Mouse (Mus musculus): ENCODE data around the gene Shank2.

Gene Shank2

DNA sequence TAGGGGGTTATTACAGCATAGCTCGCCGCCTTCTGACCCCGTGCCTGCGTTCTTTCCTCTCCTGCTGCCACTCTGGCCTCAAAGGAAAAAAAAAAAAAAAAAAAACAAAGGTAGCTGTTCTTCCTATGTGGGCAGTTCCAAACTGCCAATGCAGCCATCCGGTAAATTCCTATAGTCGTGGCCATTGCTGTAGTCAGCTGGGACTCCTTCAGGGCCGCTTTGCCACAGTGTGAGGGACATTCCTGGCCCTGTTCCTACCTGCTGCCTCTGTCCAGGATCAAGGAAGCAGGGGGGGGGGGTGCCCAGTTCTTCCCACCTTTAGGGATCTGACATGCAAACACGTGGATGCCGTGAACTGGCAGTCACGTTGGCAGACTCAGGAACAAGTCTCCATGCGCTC, 29.1 kb downstream of the Shank2 start:
- DNase-seq (ENCODE audit: low read depth, low spot score): no peak

DNA sequence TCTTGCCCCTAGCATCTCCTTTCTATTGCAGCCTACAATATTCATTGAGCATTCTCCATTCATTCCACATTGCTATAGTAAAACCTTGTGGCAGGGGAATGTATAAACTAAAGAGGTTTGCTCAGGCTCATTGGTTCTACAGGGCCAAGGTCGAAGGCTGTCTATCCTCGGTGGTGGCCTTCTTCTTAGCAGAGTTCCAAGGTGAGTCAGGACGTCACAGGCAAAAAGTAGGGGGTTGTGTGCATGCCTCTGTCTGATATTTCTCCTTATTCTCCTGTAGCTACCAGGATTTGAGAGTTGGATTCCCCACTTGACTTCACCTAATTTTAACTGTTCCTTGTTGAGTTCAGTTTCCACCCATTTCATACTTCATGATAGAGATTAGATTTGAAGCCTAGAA, 29.9 kb downstream of the Shank2 start:
- no peak for DNase-seq (ENCODE audit: low read depth, low spot score)

DNA sequence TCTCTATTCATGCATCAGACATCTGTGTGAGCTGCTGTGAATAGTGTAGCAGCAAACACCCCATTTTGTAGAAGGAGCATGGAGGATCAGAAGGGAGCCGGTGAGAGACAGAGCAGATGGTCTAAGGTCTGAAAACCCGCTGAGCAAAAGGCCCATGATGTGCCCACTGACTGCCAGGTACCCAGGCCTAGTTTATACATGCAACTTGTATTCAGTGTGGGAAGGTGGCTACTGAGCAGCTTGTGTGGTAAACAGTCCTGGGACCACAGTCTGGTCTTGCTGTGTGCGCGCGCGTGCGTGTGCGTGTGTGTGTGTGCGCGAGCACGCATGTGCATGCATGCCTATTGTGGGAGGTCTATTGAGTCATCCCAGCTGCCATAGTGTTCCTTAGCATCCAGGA, 35.8 kb downstream of the Shank2 start:
- no peak for DNase-seq (ENCODE audit: low read depth, low spot score)

DNA sequence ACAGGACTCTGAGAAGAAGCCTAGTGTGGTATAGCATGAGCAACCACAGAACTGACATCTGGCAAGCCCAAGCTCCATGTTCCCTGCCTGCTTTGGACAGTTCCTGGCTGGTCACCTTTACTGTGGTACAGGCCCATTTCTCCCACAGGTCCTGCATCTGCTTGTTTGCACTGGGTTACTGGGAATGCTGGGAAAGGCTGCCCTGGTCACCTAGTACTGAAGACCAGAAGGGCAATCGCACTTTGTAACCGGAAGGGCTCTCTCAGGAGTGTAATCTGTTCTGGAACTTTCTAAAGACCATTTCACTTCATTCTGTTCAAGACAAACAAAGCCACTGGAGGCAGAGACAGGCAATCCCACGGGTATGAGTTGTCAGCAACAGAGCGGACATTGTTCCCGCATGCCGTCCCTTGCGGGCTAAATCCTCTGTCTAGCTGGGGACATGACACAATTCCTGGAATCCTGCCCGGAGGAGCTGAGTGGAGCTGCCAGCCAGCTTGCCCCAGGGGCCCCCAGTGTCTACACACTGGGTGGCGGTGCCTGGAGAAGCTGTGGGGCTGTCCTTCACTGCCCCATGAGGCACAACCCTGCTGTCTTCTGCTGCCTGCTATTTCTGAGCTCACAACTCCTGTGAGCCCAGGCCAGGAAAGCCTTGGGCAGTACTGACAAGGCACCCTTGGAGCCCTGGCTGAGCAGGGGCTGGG, 36.4 kb downstream of the Shank2 start:
- no peak for DNase-seq (ENCODE audit: low read depth, low spot score)

DNA sequence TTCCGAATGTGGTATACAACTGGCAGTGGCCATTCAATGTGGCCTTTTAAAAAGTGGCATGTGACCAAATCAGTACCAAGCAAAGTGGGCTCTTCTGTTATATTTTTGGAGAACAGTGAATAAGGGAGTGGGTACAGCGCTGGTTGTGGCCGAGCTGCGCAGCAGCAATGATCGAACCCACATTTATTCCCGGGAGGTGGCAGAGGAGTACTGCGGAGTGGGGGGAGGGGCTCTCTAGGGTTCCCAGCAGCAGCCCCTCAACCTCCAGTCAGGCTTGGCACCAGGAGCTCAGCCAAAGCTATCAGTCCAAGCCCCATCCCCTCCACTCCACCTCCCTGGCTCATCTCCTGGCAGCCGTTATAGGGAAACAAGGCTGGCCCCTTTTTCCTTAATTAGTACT, 37.0 kb downstream of the Shank2 start:
- DNase-seq (ENCODE audit: low read depth, low spot score): no peak

DNA sequence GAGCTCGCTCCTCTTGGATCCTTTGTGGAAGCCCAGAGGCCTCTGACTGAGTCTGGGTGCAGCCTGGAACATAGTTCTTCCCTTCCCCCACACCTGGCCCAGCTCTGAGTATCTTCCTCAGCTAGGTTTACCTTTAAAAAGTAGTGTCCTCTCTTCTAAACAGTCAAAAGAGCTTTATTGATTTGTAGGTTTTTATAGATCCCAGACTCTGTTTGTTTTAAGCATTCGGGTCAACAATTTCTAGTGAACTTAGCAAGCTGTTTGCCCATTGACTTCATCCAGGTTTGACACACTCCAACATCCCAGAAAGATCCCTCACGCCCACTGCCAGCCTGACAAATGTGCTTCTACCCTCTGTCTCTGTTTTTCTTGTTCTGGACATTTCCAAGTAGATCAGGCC, 38.6 kb downstream of the Shank2 start:
- no peak for DNase-seq (ENCODE audit: low read depth, low spot score)

DNA sequence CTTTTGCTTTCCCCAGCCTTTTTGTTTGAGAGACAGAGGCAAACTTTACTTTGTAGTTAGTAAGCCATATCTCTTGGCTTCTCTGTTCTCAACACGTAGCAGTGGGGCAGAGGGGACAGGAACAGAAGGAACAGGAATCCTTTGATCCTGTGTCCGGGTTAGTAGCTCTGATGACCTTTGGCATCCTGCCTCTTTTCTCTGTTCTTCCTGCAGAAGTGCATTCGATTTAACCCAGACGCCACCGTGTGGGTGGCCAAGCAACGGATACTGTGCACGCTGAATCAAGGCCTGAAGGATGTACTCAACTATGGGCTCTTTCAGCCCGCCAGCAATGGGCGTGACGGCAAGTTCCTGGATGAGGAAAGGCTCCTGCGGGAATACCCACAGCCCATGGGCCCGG, 50.3 kb downstream of the Shank2 start:
- DNase-seq (ENCODE audit: low read depth, low spot score): no peak

DNA sequence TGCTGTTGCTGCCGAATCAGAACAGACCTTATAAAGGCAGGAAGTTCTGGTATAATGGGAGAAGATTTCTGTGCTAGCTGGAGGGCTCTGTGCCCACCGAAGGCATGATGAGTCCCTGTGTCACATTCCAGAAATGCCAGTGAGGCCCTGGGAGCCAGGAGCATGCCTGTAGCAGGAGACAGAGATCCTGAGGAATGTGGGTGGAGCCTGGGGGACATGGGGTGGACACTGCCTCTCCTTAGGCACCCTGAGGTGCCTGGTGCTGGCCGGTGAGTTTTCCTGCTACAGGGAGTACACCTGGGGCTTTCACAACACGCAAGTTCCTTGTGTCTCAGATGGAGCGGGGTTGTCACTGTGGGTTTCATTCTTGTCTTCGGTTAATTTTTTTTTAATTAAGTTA, 53.5 kb downstream of the Shank2 start:
- no peak for DNase-seq (ENCODE audit: low read depth, low spot score)

DNA sequence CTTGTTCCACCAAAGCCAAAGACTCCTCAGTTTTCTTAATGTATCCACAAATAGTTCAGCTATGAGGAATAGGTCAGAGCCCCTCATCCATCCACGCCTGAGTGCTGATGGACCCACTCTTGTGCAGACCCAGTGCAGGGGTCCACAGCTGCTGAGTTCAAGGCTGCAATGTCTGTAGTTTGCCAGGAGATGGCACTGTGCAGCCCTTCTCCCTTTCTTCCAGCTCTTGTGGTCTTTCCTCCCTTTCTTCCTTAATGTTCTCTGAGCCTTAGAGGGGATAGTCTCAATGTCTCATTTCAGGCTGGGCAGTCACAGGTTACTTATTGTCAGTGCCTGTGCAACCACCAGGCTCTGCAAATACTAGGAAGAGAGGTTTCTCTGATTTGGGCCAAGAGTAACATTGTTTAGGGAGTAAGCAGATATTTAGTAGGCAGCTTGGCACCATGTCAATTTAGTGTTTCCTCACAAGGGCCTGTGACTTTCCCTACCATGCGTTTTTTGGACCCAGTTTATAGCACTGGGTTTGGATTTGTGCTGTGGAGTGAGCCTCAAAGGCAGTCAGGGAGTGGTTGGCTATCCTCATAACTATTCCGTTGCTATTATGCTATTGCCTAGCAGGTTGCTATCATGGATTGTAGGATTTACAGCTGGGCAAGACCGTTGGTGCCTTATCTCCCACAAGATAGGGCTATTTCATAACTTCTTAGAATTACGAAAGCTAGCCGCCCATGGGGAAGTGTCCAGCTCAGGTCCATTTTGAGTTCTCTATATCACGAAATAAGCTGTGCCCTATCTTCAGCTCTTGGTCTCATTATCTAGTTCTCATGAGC, 54.2 kb downstream of the Shank2 start:
- DNase-seq (ENCODE audit: low read depth, low spot score): peak; percentile 31

DNA sequence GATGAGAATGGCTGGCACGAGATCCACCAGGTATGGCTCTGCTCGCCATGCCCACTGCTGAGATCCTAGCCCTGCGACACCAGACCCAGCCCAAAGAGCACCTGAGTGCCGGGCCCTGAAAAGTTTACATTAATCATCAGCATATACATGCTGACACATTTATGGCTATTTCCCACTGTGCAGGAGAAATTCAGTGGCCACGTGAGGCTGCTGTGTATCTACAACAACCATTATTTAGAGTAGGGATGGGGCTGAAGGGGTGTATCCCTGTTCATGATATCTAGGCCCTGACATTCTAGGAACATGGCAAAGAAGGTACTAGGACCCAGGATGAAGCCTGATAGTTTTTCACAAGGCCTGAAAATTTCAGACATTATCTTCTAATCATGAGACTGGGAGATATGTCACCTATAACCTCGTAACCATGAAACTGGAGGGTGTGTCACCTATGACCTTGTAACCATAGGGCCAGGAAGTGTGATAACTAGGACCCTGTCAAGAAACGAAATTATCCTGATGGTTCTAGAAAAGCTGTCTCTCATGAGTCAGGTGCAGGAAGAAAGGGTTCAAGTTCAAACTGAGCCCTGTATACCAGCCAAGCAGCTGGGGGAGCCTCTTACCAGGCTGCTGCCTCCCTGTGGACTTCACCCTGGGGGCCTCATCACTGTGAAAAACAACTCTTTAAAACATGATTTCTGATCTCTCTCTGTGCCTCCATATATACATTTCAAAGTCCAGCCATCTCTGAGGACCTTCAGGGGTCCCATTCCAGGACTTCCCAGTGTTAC, 68.6 kb downstream of the Shank2 start:
- DNase-seq (ENCODE audit: low read depth, low spot score): no peak

DNA sequence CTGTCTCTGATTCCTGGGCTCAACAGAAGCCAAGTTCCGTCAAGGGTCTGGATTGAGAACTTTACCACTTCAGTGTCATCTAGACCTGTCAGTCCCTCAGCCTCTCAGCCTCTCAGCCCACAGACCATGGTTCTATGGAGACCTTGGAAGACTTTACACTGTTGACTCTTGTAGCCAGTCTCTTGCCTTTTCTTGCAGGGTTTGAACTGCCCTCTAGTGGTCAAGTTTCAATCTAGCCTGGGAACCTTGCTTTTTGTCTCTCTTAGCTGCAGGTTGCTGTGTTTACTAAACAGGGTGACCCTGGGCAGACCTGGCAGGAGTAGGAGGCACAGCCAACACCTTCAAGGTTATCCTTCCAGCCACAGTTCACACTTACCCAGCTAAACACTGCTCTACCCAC, 70.5 kb downstream of the Shank2 start:
- DNase-seq (ENCODE audit: low read depth, low spot score): peak; percentile 13

DNA sequence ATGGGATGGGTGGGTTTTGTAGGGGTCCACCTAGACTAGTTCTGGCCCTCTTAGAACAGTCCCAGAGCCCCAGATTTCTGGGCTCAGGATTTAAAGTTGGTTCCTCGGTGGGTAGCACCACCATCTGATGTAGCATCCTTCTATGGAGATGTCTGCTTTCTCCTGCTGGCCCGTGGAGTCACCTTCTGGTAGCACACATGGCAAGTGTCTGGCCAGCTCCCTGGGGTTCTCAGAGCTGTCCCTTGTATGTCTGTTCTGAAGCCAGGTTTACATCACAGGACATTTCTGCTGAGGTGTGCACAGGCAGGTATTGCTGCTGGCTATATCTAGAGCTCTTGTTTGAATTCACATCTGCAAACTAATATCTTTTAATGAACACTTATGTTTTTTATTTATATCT, 71.1 kb downstream of the Shank2 start:
- no peak for DNase-seq (ENCODE audit: low read depth, low spot score)

DNA sequence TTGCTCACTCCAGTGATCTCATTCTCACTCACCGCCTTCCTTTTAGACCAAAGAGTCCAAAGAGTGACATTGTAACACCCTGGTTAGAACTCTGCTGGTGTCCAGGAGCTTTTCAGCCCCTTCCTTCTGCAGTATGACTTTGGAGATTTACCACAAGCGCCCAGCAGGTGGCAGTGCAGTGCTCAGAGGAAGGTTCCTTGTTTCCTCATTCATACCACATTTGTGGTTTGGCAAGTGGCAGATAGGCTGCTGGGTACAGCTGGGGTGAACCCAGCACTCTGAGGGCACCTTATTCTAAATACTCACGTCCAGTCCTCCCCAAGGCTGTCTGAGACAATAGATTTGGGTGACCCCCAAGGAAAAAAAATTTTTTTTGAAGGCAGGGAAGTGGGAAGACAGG, 73.0 kb downstream of the Shank2 start:
- peak; percentile 57 for DNase-seq (ENCODE audit: low read depth, low spot score)

DNA sequence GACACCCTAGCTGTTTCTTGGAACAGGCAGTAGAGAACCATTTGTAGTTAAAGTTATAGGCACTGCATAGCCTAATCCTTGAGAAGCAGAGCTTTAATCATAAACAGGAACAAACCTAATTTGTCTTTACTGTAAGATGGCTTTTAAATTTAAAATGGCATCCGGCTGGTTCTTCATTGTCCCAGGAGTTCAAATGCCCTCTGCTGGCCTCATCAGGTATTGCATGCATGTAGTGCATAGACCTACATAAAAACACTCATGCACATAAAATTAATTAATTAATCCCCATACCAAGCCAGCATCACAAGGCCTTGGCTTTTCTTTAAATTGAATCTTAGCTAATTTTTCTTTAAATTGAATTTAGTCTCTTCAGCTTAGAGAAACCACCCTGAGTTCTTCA, 76.9 kb downstream of the Shank2 start:
- no peak for DNase-seq (ENCODE audit: low read depth, low spot score)

DNA sequence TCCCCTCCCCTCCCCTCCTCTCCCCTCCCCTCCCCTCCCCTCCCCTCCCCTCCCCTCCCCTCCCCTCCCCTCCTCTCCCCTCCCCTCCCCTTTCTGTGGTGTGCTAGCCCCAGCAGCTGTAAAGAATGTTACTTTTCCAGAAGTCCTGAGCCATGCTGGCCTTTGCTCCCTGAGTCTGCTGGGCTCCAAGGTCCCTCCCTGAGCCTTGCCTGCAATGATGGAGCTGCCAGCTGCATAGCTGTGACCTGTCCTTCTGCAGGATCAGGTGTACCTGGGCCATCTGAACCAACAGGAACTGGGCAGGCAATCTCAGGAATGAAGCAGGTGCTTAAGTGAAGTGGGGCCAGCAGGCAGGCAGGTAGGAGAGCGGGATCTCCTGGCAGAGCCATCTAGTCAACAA, 78.1 kb downstream of the Shank2 start:
- no peak for DNase-seq (ENCODE audit: low read depth, low spot score)

DNA sequence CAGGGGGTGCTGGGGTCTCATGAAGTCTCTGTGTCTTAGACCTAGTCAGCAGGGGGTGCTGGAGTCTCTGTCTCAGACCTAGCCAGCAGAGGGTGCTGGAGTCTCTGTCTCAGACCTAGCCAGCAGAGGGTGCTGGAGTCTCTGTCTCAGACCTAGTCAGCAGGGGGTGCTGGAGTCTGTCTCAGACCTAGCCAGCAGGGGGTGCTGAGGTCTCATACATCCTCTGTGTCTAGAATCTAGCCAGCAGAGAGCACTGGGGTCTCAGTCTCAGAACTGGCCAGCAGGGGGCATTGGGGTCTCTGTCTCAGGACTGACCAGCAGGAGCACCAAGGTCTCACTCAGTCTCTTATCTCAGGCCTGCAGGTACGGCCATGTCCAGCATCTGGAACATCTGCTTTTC, 79.7 kb downstream of the Shank2 start:
- no peak for DNase-seq (ENCODE audit: low read depth, low spot score)

DNA sequence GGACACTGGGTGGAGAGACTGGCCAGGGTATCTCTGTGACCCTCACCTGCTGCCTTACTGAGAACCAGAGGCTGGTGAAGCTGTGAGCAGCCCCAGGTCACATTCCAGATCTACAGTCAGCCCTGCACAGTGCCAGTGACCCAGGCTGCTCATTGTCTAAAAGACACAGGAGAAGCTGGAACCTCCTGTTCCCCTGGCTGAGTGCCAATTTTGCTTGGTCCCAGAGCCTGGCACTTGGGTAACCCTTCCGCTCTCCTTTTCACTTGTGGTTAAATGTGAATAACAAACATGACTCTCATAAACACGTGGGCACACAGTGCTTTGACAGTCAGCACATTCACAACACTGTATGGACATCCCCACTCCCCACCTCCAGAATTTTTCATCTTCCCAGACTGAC, 80.2 kb downstream of the Shank2 start:
- no peak for DNase-seq (ENCODE audit: low read depth, low spot score)

DNA sequence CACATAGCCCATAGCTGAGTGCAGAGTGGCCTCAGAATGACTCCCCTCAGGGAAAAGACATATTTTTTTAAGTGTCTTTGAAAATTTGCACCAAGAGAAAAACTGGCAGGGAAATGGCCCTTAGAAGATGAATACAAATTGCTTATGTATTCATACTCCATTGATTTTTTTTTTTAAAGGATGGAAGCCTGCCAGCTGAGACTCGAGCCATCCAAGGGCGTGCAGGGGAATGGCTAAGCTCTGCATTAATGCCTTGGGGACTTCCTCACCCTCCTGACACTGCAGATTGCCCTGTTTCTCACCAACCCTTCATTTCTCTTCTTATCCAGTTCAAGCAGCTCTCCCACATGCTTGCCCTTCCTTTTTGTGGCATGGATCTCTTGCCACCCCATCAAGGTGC, 85.5 kb downstream of the Shank2 start:
- no peak for DNase-seq (ENCODE audit: low read depth, low spot score)

DNA sequence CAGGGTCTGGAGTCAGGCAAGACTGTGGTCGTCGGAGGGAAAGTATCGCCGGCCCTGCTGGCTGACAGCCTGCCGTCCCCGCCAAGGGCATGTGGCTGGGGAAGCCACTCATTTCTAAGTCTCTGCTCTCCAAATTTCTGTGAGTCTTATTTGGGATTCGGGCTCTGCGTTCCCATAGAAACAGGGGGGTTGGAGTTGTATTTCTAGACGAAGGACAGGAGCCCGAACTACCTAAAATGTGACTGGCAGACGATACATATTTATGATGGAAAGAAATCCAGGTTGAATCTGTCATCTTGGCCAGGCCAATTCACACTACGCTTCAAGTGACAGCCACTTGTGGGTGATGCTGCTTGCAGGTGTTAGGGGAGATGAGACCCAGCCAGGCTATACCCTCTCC, 92.4 kb downstream of the Shank2 start:
- no peak for DNase-seq (ENCODE audit: low read depth, low spot score)

DNA sequence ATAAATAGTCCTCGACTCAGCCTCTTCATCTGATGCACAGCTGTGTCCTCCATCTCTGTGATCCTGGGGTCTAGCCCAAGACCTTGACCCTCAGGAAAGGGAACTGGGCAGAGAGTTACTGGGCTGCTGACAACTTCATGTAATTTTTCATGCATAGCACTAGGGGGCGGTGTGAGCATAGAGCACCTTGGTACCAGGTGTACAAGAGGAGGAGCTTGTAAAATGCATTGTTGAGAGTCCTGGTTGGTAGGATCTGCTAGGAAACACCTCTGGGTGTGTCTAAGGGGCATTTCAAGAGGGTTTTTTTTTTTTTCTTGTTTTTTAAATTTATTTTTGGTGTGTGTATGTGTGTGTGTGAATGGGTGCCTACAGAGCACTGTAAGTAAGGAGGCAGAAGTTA, 95.6 kb downstream of the Shank2 start:
- DNase-seq (ENCODE audit: low read depth, low spot score): peak; percentile 17

DNA sequence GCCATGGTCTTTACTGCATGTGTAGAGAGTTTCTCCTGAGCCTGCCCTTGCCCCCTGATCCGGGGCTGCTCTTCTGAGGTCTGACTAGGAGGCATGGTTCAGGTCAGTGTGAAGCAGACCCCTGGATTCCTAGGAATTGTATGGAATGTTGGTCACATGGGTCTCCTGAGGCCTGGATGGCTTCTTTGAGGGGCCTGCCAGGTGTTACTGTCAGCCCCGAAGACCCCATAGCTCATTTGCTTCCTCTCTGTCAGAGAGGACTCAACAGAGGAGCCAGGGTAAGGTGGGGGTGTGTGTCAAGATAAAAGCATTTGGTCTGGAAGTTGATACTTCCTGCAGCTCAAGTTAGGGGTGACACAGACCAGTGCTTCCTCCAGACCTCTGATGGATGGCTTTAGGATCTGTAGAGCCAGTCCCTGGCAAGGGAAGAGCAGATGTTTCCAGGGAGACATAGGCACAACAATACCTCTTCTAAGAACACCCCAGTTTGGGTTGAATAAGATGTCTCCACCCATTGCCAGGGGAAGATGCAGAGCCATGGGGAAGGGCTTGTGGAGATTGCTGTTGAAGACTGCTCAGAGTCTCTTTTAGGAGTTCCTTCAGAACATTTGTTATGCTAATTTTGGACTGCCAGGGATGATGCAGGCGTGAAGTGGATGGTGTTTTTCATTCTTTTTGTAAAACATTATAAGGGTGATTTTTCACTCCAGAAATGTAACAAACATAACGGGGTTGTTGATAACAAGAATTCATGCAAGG, 100.7 kb downstream of the Shank2 start:
- peak; percentile 7 for DNase-seq (ENCODE audit: low read depth, low spot score)

DNA sequence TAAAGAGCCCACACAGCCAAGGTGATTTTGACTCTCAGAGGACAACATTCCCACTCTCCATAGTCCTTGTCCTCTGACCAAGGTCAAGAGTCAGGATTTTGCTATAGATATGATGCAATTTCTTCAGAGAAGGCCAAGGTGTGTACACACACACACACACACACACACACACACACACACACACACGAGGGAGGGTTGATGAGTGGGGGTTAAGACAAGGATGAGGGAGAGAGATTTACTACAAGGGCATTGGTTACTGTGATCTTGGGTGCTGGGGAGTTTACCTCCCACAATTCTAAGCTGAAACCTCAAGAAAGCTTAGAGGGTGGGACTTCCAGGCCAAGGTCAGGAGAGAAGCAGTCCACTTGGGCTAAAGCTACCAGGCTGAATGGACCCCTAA, 104.2 kb downstream of the Shank2 start:
- DNase-seq (ENCODE audit: low read depth, low spot score): no peak
